Mouse (Mus musculus) neural tube, embryonic 14.5 days (tissue): ENCODE measurements at regions not wholly inside any gene's neighbourhood (a gene's known extent, or its start where the extent isn't known, plus 50 kb on each side); places are given as distances from the start of the nearest gene placed in this dataset.

Source experiments
- ATAC-seq: fragments of 200-750 bp; cut with Nextera tagmentation; 2 replicates; pipeline ENCODE4 v1.8.0; 2017; ENCODE audit warnings: low read depth, mild to moderate bottlenecking, moderate TSS enrichment, moderate library complexity
- H3K27ac ChIP-seq: fragments of 300-500 bp; sonication (generic); 2 replicates; pipeline ENCODE4 v1.5.1; 2014; ENCODE audit warnings: low read depth, mild to moderate bottlenecking, control low read depth, low read length, moderate library complexity, mixed read lengths
- H3K27me3 ChIP-seq: fragments of 300-500 bp; sonication (generic); 2 replicates; pipeline ENCODE4 v1.6.1; 2014; ENCODE audit warnings: low read length; ENCODE audit not compliant: control insufficient read depth, insufficient read depth
- H3K36me3 ChIP-seq: fragments of 300-500 bp; sonication (generic); 2 replicates; pipeline ENCODE4 v1.6.1; 2014; ENCODE audit warnings: low read length, mixed read lengths; ENCODE audit not compliant: control insufficient read depth, insufficient read depth
- H3K4me1 ChIP-seq: fragments of 300-500 bp; sonication (generic); 2 replicates; pipeline ENCODE4 v1.6.1; 2014; ENCODE audit warnings: low read length; ENCODE audit not compliant: control insufficient read depth, insufficient read depth
- H3K4me2 ChIP-seq: fragments of 300-500 bp; sonication (generic); 2 replicates; pipeline ENCODE4 v1.6.1; 2014; ENCODE audit warnings: mild to moderate bottlenecking, low read depth, low read length, control low read depth
- H3K4me3 ChIP-seq: fragments of 300-500 bp; sonication (generic); 2 replicates; pipeline ENCODE4 v1.5.1; 2014; ENCODE audit warnings: low read depth, low read length, control low read depth, mixed read lengths
- H3K9ac ChIP-seq: fragments of 300-500 bp; sonication (generic); replicated peaks from 2 replicates; pipeline ENCODE4 v1.6.1; 2014; ENCODE audit warnings: low read depth, mild to moderate bottlenecking, control low read depth, low read length, mixed read lengths
- H3K9me3 ChIP-seq: fragments of 300-500 bp; sonication (generic); 2 replicates; pipeline ENCODE4 v1.6.1; 2016; ENCODE audit warnings: low read length; ENCODE audit not compliant: control insufficient read depth
- WGBS: fragments of 180-500 bp; shearing (Covaris S2); extraction: QIAGEN DNeasy Blood & Tissue Kit; methylation state at CpG from one replicate; pipeline ENCODE4 v1.1.7; 2014; 5-methylcytosine and 5-hydroxymethylcytosine counted together

DNA sequence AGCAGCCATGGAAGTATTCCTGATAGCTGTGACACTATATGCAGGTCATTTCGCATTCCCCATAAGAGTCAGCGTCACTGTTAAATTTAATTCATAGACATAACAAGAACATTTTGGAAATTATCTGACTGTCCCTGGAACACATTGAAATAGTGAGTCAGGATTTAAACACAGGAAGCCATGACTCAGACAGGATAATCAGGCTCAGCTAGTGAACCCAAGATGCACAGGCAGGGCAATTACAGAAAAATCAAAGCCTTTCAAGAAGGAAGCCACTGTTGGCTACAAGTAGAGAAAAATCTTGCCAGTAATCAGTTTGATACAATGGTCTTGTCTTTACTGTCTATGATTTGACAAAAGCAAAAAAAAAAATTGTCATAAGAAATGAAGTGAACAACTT, 323.2 kb downstream of the Isl1 start:
- no peaks in the 10 kb centered on the region for H3K9me3 ChIP-seq
- no peak overlapping the region for H3K27ac ChIP-seq
- H3K9ac ChIP-seq = no peak overlapping the region
- H3K36me3 ChIP-seq = no peaks in the 10 kb centered on the region
- H3K4me1 ChIP-seq = no peaks in the 10 kb centered on the region
- no peaks in the 10 kb centered on the region for H3K27me3 ChIP-seq
- ATAC-seq = no peak
- H3K4me2 ChIP-seq = no peak overlapping the region
- H3K4me3 ChIP-seq = no peak overlapping the region
- 99% methylated on average over 2 of the region's 2 CpGs for WGBS

DNA sequence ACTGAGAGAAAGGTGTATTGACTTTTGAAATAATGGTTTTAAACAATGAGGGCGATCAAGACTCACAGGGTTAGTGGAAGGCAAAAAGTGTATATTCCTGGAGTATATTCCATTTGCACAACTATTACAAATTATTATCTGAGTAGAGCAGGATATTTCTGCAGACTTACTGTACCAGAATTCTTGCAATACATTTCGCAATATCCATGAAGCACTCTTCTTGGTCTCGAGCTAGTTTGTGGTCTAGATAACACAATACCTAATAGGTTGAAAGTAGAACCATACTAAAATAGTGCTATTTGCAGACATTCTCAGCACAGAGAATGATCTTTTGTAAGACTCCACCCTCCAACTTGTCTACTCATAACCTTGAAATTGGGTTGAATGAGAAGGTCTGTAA, 323.8 kb downstream of the Isl1 start:
- WGBS = 96% methylated on average over 3 of the region's 3 CpGs
- no peaks in the 10 kb centered on the region for H3K9me3 ChIP-seq
- no peak overlapping the region for H3K27ac ChIP-seq
- H3K36me3 ChIP-seq = no peaks in the 10 kb centered on the region
- H3K4me3 ChIP-seq = no peak overlapping the region
- H3K4me1 ChIP-seq = no peaks in the 10 kb centered on the region
- H3K4me2 ChIP-seq = no peak overlapping the region
- no peak for ATAC-seq
- no peak overlapping the region for H3K9ac ChIP-seq
- H3K27me3 ChIP-seq = no peaks in the 10 kb centered on the region

DNA sequence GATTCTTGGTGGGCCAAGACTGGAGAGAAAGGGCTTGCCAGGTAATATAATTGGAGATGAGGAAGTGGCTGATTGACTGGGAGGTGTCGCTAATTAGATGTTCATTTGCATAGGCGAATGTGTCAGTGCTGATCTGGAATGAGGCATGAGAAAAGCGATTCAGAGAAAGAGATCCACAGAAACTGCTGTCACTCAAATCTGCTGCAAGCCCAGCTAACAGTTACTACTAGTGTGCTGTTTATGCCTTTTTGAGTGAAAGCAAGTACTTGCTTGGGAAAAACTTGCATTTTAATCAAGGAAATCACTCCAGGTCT, 331.6 kb downstream of the Isl1 start:
- Histone ChIP-seq H3K4me1 (no peaks in the 10 kb centered on the region), H3K27ac (no peak overlapping the region), H3K36me3 (no peaks in the 10 kb centered on the region), H3K9me3 (no peaks in the 10 kb centered on the region), H3K4me2 (no peak overlapping the region), H3K4me3 (no peak overlapping the region), H3K27me3 (no peaks in the 10 kb centered on the region), H3K9ac (no peak overlapping the region)
- WGBS = 28% methylated on average over 3 of the region's 3 CpGs
- no peak for ATAC-seq

DNA sequence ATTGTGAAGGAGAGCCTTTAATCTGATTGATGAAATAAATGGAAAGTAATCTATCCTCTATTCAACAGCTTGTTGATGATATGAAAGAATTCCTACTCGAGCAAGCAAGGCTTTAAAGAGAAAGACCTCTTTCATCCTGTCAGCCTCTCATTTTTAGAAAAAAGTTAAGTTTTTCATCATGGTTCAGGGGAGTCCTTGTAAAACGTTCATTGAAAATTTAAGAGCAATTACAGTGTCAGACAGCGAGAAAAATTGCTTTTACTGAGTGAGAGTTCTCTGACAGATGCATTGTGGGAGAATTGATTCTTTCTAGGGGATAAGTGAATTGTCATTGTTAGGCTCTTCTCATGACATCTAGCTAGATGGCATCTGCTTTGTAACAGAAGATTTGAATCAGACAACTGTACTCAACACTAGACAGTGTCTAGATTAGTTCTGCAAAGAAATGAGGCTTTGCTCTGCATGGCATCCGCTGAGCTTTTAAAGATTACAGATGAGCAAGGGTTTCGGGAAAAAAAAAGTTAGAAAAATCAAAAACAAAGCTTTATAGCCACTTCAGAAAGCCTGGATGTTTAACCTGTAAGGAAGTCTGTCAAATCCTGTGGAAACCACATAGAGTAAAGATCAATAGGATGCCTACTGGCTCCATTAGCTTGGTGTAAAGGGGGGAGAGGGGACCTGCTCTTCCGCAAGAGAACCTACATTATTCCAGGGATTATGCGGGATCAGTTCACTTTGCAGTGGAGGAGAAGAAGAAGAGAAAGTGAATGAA, 332.2 kb downstream of the Isl1 start:
- Histone ChIP-seq H3K27ac (no peak overlapping the region), H3K4me3 (no peak overlapping the region), H3K4me2 (no peak overlapping the region), H3K27me3 (no peaks in the 10 kb centered on the region), H3K9me3 (no peaks in the 10 kb centered on the region), H3K4me1 (no peaks in the 10 kb centered on the region), H3K9ac (no peak overlapping the region), H3K36me3 (no peaks in the 10 kb centered on the region)
- no peak for ATAC-seq
- 37% methylated on average over 7 of the region's 7 CpGs for WGBS
